Mouse (Mus musculus): Measurements from ENCODE around the gene Ovol1.

DNA sequence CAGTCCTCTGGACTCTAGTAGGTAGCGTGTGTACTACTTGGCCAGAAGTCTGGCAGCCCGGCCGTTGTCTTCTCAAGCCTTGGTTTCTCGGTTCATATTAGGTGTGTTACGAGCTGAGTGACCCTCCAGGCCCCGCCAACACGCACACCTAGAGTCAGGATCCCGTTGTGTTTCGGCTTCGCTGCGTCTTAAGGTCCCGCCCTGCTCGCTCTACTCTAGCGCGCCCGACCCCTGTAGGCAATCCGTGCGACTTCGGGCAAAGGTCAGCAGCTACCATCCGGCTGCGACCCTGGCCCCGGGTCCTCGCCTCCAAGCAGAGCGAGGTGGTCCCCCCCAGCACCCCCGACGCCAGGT is 6.7 kb upstream of the Ovol1 start:
- no peak for TF ChIP-seq ZNF384 (IDR thresholded peaks at IDR 0.05; ENCODE audit: low read depth, low read length)
- no peak for TF ChIP-seq MAFK (IDR thresholded peaks at IDR 0.05; ENCODE audit: insufficient read depth, low read depth, low read length)

Measured in ES-E14 (cell line).